Mouse (Mus musculus) lung, postnatal 0 days (tissue): ENCODE results near the gene Gls. TPM values are rescaled to one million over a fixed set of nuclear protein-coding genes. Genes with fewer than 3 reads are reported as not detected.

ENCODE experiments used
- ATAC-seq: fragments of 200-750 bp; cut with Nextera tagmentation; 2 replicates; pipeline ENCODE4 v1.8.0; 2017; ENCODE audit warnings: moderate library complexity
- DNase-seq: peaks from one replicate; pipeline ENCODE4 v3.0.0-alpha.2; 2016; ENCODE audit warnings: low spot score
- H3K27ac ChIP-seq: fragments of 300-500 bp; sonication (generic); 2 replicates; pipeline ENCODE4 v1.5.1; 2014; ENCODE audit warnings: antibody characterized with exemption, mild to moderate bottlenecking, low read length, mixed read lengths
- H3K27me3 ChIP-seq: fragments of 300-500 bp; sonication (generic); replicated peaks from 2 replicates; pipeline ENCODE4 v1.6.1; 2014; ENCODE audit warnings: low read length, mixed read lengths; ENCODE audit not compliant: insufficient read depth
- H3K36me3 ChIP-seq: fragments of 300-500 bp; sonication (generic); 2 replicates; pipeline ENCODE4 v1.6.1; 2014; ENCODE audit warnings: low read length, mixed read lengths; ENCODE audit not compliant: insufficient read depth
- H3K4me1 ChIP-seq: fragments of 300-500 bp; sonication (generic); 2 replicates; pipeline ENCODE4 v1.6.1; 2014; ENCODE audit warnings: antibody characterized with exemption, low read depth, low read length, mixed read lengths; ENCODE audit not compliant: insufficient read depth
- H3K4me2 ChIP-seq: fragments of 300-500 bp; sonication (generic); replicated peaks from 2 replicates; pipeline ENCODE4 v1.6.1; 2014; ENCODE audit warnings: low read depth, mild to moderate bottlenecking, low read length, moderate library complexity, mixed read lengths
- H3K4me3 ChIP-seq: fragments of 300-500 bp; sonication (generic); 2 replicates; pipeline ENCODE4 v1.5.1; 2014; ENCODE audit warnings: low read depth, low read length
- H3K9ac ChIP-seq: fragments of 300-500 bp; sonication (generic); replicated peaks from 2 replicates; pipeline ENCODE4 v1.6.1; 2014; ENCODE audit warnings: low read depth, mild to moderate bottlenecking
- H3K9me3 ChIP-seq: fragments of 300-500 bp; sonication (generic); 2 replicates; pipeline ENCODE4 v1.6.1; 2016; ENCODE audit warnings: low read length, mixed read lengths
- CTCF ChIP-seq: IDR thresholded peaks from 2 replicates; pipeline ENCODE4 v1.5.1; 2016; ENCODE audit warnings: antibody characterized with exemption, mild to moderate bottlenecking
- EP300 ChIP-seq: IDR thresholded peaks from 2 replicates; pipeline ENCODE4 v1.6.1; 2016; ENCODE audit warnings: antibody characterized with exemption, mild to moderate bottlenecking, control low read depth
- WGBS: fragments of 180-500 bp; shearing (Covaris S2); extraction: QIAGEN DNeasy Blood & Tissue Kit; methylation state at CpG from one replicate; pipeline ENCODE4 v1.1.7; 2014; 5-methylcytosine and 5-hydroxymethylcytosine counted together
- polyA plus RNA-seq: library from polyadenylated mRNA; unstranded; fragments of >200 nt; fragmentation: Nextera tagmentation; extraction: Ambion mirVana; gene quantifications from 2 replicates; pipeline ENCODE4 v1.2.1, GENCODE M21; 2015

Gls gene
- polyA plus RNA-seq, 1 experiment from 2014 or later = 13.0 TPM

DNA sequence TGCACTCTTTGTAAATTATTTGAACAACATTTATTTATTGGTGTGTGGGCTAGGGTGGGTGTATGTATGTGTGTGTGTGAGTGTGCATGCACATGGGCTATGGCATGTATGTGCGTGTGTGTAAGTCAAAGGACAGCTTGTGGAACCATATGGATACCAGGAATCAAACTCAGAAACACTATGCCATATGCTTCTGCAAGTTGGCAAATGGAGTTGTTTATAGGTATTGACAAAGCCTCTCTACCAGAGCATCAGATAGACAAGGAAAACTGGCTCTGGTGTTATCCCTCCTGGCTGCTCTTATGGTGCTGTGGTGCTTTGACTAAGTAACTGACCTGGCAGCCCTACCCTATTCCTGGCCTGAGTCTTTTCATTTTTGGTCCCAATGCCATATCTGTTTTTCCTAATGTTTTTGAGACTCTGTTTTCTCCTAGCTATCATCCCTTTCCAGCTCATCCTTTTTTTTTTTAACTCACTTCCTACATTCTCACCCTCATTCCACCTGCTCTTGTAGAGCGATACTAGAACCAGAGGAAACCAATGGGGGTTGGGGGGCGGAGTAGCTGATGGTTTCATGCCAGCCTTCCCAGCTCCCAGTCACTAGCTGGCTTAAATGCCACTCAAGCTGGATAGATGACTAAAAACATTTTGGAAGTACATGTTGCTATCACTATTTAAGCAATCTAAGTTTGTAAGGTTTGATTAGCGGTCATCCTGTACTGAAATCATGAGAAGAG, 27.5 kb upstream of the Gls start:
- Histone ChIP-seq H3K36me3 (no peaks in the 10 kb centered on the region), H3K27ac (no peak overlapping the region), H3K4me3 (no peak overlapping the region), H3K27me3 (no peaks in the 10 kb centered on the region), H3K9me3 (no peaks in the 10 kb centered on the region), H3K4me2 (no peak overlapping the region), H3K9ac (no peak overlapping the region), H3K4me1 (no peaks in the 10 kb centered on the region)
- no peak for TF ChIP-seq CTCF
- no peak for TF ChIP-seq EP300
- DNase-seq (no peak), ATAC-seq (no peak)
- WGBS = 94% methylated on average over 4 of the region's 4 CpGs

- Histone ChIP-seq H3K9me3 (no peaks in the 10 kb centered on the region), H3K4me3 (no peak overlapping the region), H3K9ac (no peak overlapping the region), H3K4me1 (no peaks in the 10 kb centered on the region), H3K27me3 (no peaks in the 10 kb centered on the region), H3K36me3 (no peaks in the 10 kb centered on the region), H3K27ac (no peak overlapping the region), H3K4me2 (no peak overlapping the region)
- TF ChIP-seq CTCF (no peak), EP300 (no peak)
- 63% methylated on average over 9 of the region's 9 CpGs for WGBS
- DNase-seq (no peak), ATAC-seq (no peak)
These were observed 25.1 kb upstream of the Gls start for GRCm38 (mm10) chr1:52258006-52258749.

GRCm38 (mm10) chr1:52256916-52257315, 23.9 kb upstream of the Gls start:
- ATAC-seq = no peak
- Histone ChIP-seq H3K4me3 (no peak overlapping the region), H3K9me3 (no peaks in the 10 kb centered on the region), H3K4me2 (no peak overlapping the region), H3K36me3 (no peaks in the 10 kb centered on the region), H3K27me3 (no peaks in the 10 kb centered on the region), H3K4me1 (no peaks in the 10 kb centered on the region), H3K9ac (no peak overlapping the region), H3K27ac (no peak overlapping the region)
- TF ChIP-seq EP300 = no peak
- no peak for DNase-seq
- 61% methylated on average over 4 of the region's 4 CpGs for WGBS

DNA sequence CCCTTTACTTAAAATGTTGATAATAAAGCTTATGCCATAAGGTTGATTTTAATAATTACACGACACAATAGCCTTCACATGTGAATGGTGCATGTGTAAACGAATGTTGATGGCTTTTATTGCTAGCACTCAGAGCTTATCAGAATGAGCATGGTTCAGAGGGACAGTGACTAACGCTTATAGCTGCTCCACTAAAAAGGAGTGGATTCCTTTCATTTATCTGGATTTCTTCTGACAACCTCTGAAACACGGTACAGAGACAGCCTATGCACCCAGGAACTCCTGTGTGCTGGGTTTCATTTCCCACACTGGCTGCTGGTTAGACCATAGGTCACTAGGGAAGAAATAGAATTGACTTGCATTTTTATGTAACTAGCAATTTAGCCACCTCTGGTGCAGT, 23.2 kb upstream of the Gls start:
- 50% methylated on average over 4 of the region's 4 CpGs for WGBS

GRCm38 (mm10) chr1:52254411-52254810, 21.4 kb upstream of the Gls start:
- WGBS = 39% methylated on average over 2 of the region's 2 CpGs

More for the DNA sequence above, 23.2 kb upstream of the Gls start:
- no peaks in the 10 kb centered on the region for H3K36me3 ChIP-seq
- no peak overlapping the region for H3K9ac ChIP-seq
- H3K4me2 ChIP-seq = no peak overlapping the region
- H3K4me1 ChIP-seq = no peaks in the 10 kb centered on the region
- H3K27ac ChIP-seq = no peak overlapping the region
- ATAC-seq (no peak), DNase-seq (no peak)
- no peaks in the 10 kb centered on the region for H3K27me3 ChIP-seq
- H3K9me3 ChIP-seq = no peaks in the 10 kb centered on the region
- no peak overlapping the region for H3K4me3 ChIP-seq
- TF ChIP-seq CTCF = no peak
- TF ChIP-seq EP300 = no peak

DNA sequence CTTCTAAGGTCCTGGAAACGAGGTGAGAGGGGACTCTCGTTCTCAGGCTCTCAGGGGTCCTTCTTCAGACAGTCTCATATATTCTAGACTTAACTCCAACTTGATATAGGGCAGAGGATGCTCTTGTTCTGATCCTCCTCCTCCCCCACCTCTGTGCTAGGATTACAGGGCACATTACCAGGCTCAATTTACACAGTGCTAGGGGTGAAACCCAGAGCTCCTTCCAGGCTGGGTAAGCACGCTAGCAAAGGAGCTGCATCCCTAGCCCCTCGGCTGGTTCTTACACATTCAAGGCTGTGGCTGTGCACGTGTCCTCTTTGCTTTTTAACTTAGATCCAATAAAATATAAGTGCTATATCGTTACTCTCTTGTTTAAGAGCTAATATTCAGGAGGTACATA, 20.4 kb upstream of the Gls start:
- no peak overlapping the region for H3K4me2 ChIP-seq
- no peak overlapping the region for H3K27ac ChIP-seq
- H3K27me3 ChIP-seq = no peaks in the 10 kb centered on the region
- no peak for DNase-seq
- 74% methylated on average over 6 of the region's 6 CpGs for WGBS
- no peak overlapping the region for H3K9ac ChIP-seq
- TF ChIP-seq CTCF = no peak
- TF ChIP-seq EP300 = no peak
- H3K4me3 ChIP-seq = no peak overlapping the region
- no peak for ATAC-seq
- H3K4me1 ChIP-seq = no peaks in the 10 kb centered on the region
- no peaks in the 10 kb centered on the region for H3K36me3 ChIP-seq
- H3K9me3 ChIP-seq = no peaks in the 10 kb centered on the region

More at GRCm38 (mm10) chr1:52254411-52254810, 21.4 kb upstream of the Gls start:
- H3K27me3 ChIP-seq = no peaks in the 10 kb centered on the region
- no peak overlapping the region for H3K4me3 ChIP-seq
- peak; percentile 26 for DNase-seq
- no peaks in the 10 kb centered on the region for H3K36me3 ChIP-seq
- H3K9me3 ChIP-seq = no peaks in the 10 kb centered on the region
- no peak for TF ChIP-seq EP300
- TF ChIP-seq CTCF = no peak
- no peak overlapping the region for H3K9ac ChIP-seq
- H3K4me2 ChIP-seq = no peak overlapping the region
- ATAC-seq = peak; percentile 34; the same call in 1 of the 2 replicates
- no peak overlapping the region for H3K27ac ChIP-seq
- no peaks in the 10 kb centered on the region for H3K4me1 ChIP-seq
